Mouse (Mus musculus): ENCODE results near the gene Hrh3. TPM values are rescaled to one million over a fixed set of nuclear protein-coding genes. Genes with fewer than 3 reads are reported as not detected.

The Hrh3 gene
- total RNA-seq, 2 experiments from 2014 or later = not detected

- DNase-seq = no peak
Measured at GRCm38 (mm10) chr2:180063338-180064131, 40.8 kb downstream of the Hrh3 start.

- DNase-seq = no peak
Measured at GRCm38 (mm10) chr2:180053001-180053400, 51.3 kb downstream of the Hrh3 start.

GRCm38 (mm10) chr2:180051986-180052733, 52.1 kb downstream of the Hrh3 start:
- DNase-seq = no peak

GRCm38 (mm10) chr2:180050986-180051385, 53.3 kb downstream of the Hrh3 start:
- peak; percentile 44 for DNase-seq

Other genes with a start within 250 kb of the Hrh3 start
- 1 to 10 TPM; 7.2 to 9.9 TPM for gene Taf4, start 127.8 kb downstream of the Hrh3 start, total RNA-seq (2021)
- gene Lsm14b, start 79.5 kb downstream of the Hrh3 start, total RNA-seq (2021) = 10 to 100 TPM; 39.7 to 43.9 TPM
- 100 to 1,000 TPM; 115 to 123 TPM for gene Psma7, start 62.1 kb downstream of the Hrh3 start, total RNA-seq (2021)
- gene Ss18l1, start 62.0 kb downstream of the Hrh3 start, total RNA-seq (2021) = 1 to 10 TPM; 1.7 to 2.2 TPM
- gene Mtg2, start 33.9 kb downstream of the Hrh3 start, total RNA-seq (2021) = 10 to 100 TPM; 12.5 to 13.2 TPM
- 10 to 100 TPM; 15.4 to 16.0 TPM for gene Osbpl2, start 14.8 kb upstream of the Hrh3 start, total RNA-seq (2021)
- gene Adrm1, start 67.0 kb upstream of the Hrh3 start, total RNA-seq (2021) = 100 to 1,000 TPM in 1 of 2 experiments, 10 to 100 TPM in 1; 88.2 to 102 TPM
- gene Lama5, start 121.4 kb upstream of the Hrh3 start, total RNA-seq (2021) = 10 to 100 TPM in 1 of 2 experiments, 1 to 10 TPM in 1; 8.0 to 10.0 TPM
- 100 to 1,000 TPM; 342 to 348 TPM for gene Rps21, start 152.9 kb upstream of the Hrh3 start, total RNA-seq (2021)
- gene Cables2, start 169.0 kb upstream of the Hrh3 start, total RNA-seq (2021) = 10 to 100 TPM in 1 of 2 experiments, 1 to 10 TPM in 1; 8.6 to 10.7 TPM
- not detected for gene Rbbp8nl, start 185.4 kb upstream of the Hrh3 start, total RNA-seq (2021)
- not detected for gene Gata5, start 230.2 kb upstream of the Hrh3 start, total RNA-seq (2021)

Data from gastrocnemius, postnatal 25 days (tissue).